Mouse (Mus musculus): ENCODE measurements around the gene Ccdc138. TPM values are rescaled to one million over a fixed set of nuclear protein-coding genes. Genes with fewer than 3 reads are reported as not detected.

Ccdc138 gene
- polyA plus RNA-seq, 1 experiment: 0.44 TPM

DNA sequence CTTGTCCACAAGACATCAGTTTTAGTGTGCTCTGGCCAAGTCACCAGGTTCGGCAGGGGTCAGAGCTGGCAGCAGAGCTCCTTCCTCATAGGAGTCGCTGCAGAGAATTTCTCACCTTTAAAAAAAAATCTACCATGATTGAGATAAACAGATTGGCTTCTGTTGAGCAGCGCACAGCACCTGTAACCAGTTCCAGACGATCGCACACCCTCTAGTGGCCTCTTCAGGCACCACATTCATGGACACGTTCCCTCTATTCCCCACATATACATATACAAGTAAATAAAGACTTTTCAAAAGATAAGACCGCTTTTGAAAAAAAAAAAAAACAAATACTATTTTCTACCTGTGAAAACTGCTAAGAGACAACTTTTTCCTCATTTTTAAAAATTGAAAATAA is 61.4 kb downstream of the Ccdc138 start:
- no peak overlapping the region for H3K4me2 ChIP-seq (ENCODE audit: low read depth)
- H3K36me3 ChIP-seq (ENCODE audit: control insufficient read depth, insufficient read depth): no peaks in the 10 kb centered on the region
- no peak overlapping the region for H3ac ChIP-seq (ENCODE audit: control insufficient read depth, insufficient read length)
- H3K27me3 ChIP-seq (ENCODE audit: control insufficient read depth, insufficient read depth, insufficient read length): no peaks in the 10 kb centered on the region
- TF ChIP-seq CEBPB (IDR thresholded peaks at IDR 0.05; ENCODE audit: insufficient read depth, poor library complexity, severe bottlenecking): no peak
- TF ChIP-seq MAX (IDR thresholded peaks at IDR 0.05; ENCODE audit: low read depth): no peak
- no peak for TF ChIP-seq SRF (IDR thresholded peaks at IDR 0.05; ENCODE audit: control insufficient read depth, insufficient read length, low read depth)
- no peak for TF ChIP-seq TCF12 (IDR thresholded peaks at IDR 0.05; ENCODE audit: insufficient read depth, poor library complexity, severe bottlenecking)
- no peak for TF ChIP-seq MYOD1 (IDR thresholded peaks at IDR 0.05; ENCODE audit: control insufficient read depth in 1 of 3, insufficient read length in 2 of 3, low read depth in 2 of 3)
- TF ChIP-seq POLR2AphosphoS2 (IDR thresholded peaks at IDR 0.05; ENCODE audit: insufficient read length, low read depth): no peak
- no peak for TF ChIP-seq POLR2A (IDR thresholded peaks at IDR 0.05; ENCODE audit: insufficient read length, low read depth)
- no peak for TF ChIP-seq E2F4 (IDR thresholded peaks at IDR 0.05; ENCODE audit: insufficient read depth)
- TF ChIP-seq USF1 (IDR thresholded peaks at IDR 0.05; ENCODE audit: low read depth): no peak
- TF ChIP-seq MYOG (IDR thresholded peaks at IDR 0.05; ENCODE audit: control insufficient read depth in 1 of 3, insufficient read depth in 1 of 3, insufficient read length in 2 of 3, low read depth in 2 of 3): no peak
- TF ChIP-seq TCF3 (IDR thresholded peaks at IDR 0.05; ENCODE audit: insufficient read length, low read depth): no peak
- no peak for TF ChIP-seq REST (IDR thresholded peaks at IDR 0.05; ENCODE audit: insufficient read depth, insufficient read length)
- no peaks in the 10 kb centered on the region for H3K79me2 ChIP-seq (ENCODE audit: control insufficient read depth, insufficient read depth)
- H3K4me3 ChIP-seq: no peak overlapping the region

- Histone ChIP-seq H3K4me2 (ENCODE audit: low read depth) (no peak overlapping the region), H3K36me3 (ENCODE audit: control insufficient read depth, insufficient read depth) (no peaks in the 10 kb centered on the region), H3K79me2 (ENCODE audit: control insufficient read depth, insufficient read depth) (no peaks in the 10 kb centered on the region), H3K4me3 (no peak overlapping the region), H3ac (ENCODE audit: control insufficient read depth, insufficient read length) (no peak overlapping the region), H3K27me3 (ENCODE audit: control insufficient read depth, insufficient read depth, insufficient read length) (no peaks in the 10 kb centered on the region)
- TF ChIP-seq MYOG (IDR thresholded peaks at IDR 0.05; ENCODE audit: control insufficient read depth in 1 of 3, insufficient read depth in 1 of 3, insufficient read length in 2 of 3, low read depth in 2 of 3): no peak
Measured at GRCm38 (mm10) chr10:58559901-58560300, 62.2 kb downstream of the Ccdc138 start.

- Histone ChIP-seq H3K36me3 (ENCODE audit: control insufficient read depth, insufficient read depth) (no peaks in the 10 kb centered on the region), H3K27me3 (ENCODE audit: control insufficient read depth, insufficient read depth, insufficient read length) (no peaks in the 10 kb centered on the region), H3K4me2 (ENCODE audit: low read depth) (no peak overlapping the region), H3ac (ENCODE audit: control insufficient read depth, insufficient read length) (no peak overlapping the region), H3K79me2 (ENCODE audit: control insufficient read depth, insufficient read depth) (no peaks in the 10 kb centered on the region), H3K4me3 (no peak overlapping the region)
- TF ChIP-seq CEBPB (IDR thresholded peaks at IDR 0.05; ENCODE audit: insufficient read depth, poor library complexity, severe bottlenecking): no peak
- no peak for TF ChIP-seq POLR2A (IDR thresholded peaks at IDR 0.05; ENCODE audit: insufficient read length, low read depth)
- TF ChIP-seq REST (IDR thresholded peaks at IDR 0.05; ENCODE audit: insufficient read depth, insufficient read length): no peak
- no peak for TF ChIP-seq MYOD1 (IDR thresholded peaks at IDR 0.05; ENCODE audit: control insufficient read depth in 1 of 3, insufficient read length in 2 of 3, low read depth in 2 of 3)
- no peak for TF ChIP-seq USF1 (IDR thresholded peaks at IDR 0.05; ENCODE audit: low read depth)
Measured at GRCm38 (mm10) chr10:58560521-58560920, 62.8 kb downstream of the Ccdc138 start.

- Histone ChIP-seq H3K36me3 (ENCODE audit: control insufficient read depth, insufficient read depth) (no peaks in the 10 kb centered on the region), H3ac (ENCODE audit: control insufficient read depth, insufficient read length) (no peak overlapping the region), H3K4me3 (no peak overlapping the region), H3K4me2 (ENCODE audit: low read depth) (no peak overlapping the region), H3K27me3 (ENCODE audit: control insufficient read depth, insufficient read depth, insufficient read length) (no peaks in the 10 kb centered on the region), H3K79me2 (ENCODE audit: control insufficient read depth, insufficient read depth) (no peaks in the 10 kb centered on the region)
- TF ChIP-seq CEBPB (IDR thresholded peaks at IDR 0.05; ENCODE audit: insufficient read depth, poor library complexity, severe bottlenecking) (no peak), MYOD1 (IDR thresholded peaks at IDR 0.05; ENCODE audit: control insufficient read depth in 1 of 3, insufficient read length in 2 of 3, low read depth in 2 of 3) (no peak), USF1 (IDR thresholded peaks at IDR 0.05; ENCODE audit: low read depth) (no peak), SRF (IDR thresholded peaks at IDR 0.05; ENCODE audit: control insufficient read depth, insufficient read length, low read depth) (no peak), POLR2AphosphoS2 (IDR thresholded peaks at IDR 0.05; ENCODE audit: insufficient read length, low read depth) (no peak)
Measured at GRCm38 (mm10) chr10:58585427-58586223, 87.9 kb downstream of the Ccdc138 start.

DNA sequence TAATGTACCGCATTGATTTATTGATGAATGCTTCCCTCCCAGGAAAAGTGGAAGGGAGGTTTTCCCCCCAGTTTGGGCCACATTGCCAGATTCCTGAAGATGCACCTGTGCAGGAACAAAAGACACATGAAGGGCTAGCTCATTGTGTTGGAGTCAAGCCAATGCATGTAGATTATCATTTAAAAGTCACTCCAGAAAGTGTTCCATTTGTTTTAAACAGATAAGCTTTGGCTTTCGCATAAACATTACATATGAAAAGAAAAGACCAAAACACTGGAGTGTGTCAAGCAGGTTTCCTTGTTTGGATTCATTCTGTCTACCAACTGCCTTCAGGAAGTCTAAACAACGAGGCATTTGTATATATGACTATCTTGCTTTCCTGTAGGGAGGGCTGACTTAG is 96.7 kb downstream of the Ccdc138 start:
- Histone ChIP-seq H3ac (ENCODE audit: control insufficient read depth, insufficient read length) (no peak overlapping the region), H3K4me3 (no peak overlapping the region), H3K4me2 (ENCODE audit: low read depth) (no peak overlapping the region), H3K36me3 (ENCODE audit: control insufficient read depth, insufficient read depth) (no peaks in the 10 kb centered on the region), H3K27me3 (ENCODE audit: control insufficient read depth, insufficient read depth, insufficient read length) (no peaks in the 10 kb centered on the region), H3K79me2 (ENCODE audit: control insufficient read depth, insufficient read depth) (no peaks in the 10 kb centered on the region)
- no peak for TF ChIP-seq MYOD1 (IDR thresholded peaks at IDR 0.05; ENCODE audit: control insufficient read depth in 1 of 3, insufficient read length in 2 of 3, low read depth in 2 of 3)
- no peak for TF ChIP-seq E2F4 (IDR thresholded peaks at IDR 0.05; ENCODE audit: insufficient read depth)
- TF ChIP-seq TCF12 (IDR thresholded peaks at IDR 0.05; ENCODE audit: insufficient read depth, poor library complexity, severe bottlenecking): no peak

Measured in myocyte (in vitro differentiated cells).